Mouse (Mus musculus): ENCODE results near the gene Zc2hc1c.

GRCm38 (mm10) chr12:85303256-85303655 is 14.9 kb downstream of the Zc2hc1c start:
- TF ChIP-seq ZNF384 (IDR thresholded peaks at IDR 0.05; ENCODE audit: low read depth, low read length) = no peak
- TF ChIP-seq ZKSCAN1 (IDR thresholded peaks at IDR 0.05; ENCODE audit: borderline replicate concordance, low read depth, low read length) = no peak
- TF ChIP-seq CTCF (conservative IDR thresholded peaks at IDR 0.05 in 1 of 2, IDR thresholded peaks at IDR 0.05 in 1 of 2; ENCODE audit: low read depth in 2 of 2, low read length in 2 of 2) = no peak
- no peak for TF ChIP-seq POLR2AphosphoS2 (IDR thresholded peaks at IDR 0.05; ENCODE audit: low read depth, low read length)
- TF ChIP-seq HCFC1 (IDR thresholded peaks at IDR 0.05; ENCODE audit: low read depth, low read length) = no peak
- TF ChIP-seq USF1 (IDR thresholded peaks at IDR 0.05; ENCODE audit: low read depth, low read length) = no peak
- no peak for TF ChIP-seq MEF2A (IDR thresholded peaks at IDR 0.05; ENCODE audit: borderline replicate concordance, low read depth, low read length)
- TF ChIP-seq MAX (IDR thresholded peaks at IDR 0.05; ENCODE audit: low read length) = no peak
- no peak for TF ChIP-seq RAD21 (IDR thresholded peaks at IDR 0.05; ENCODE audit: low read depth, low read length)
- no peak for TF ChIP-seq POLR2A (IDR thresholded peaks at IDR 0.05; ENCODE audit: low read depth, low read length)
- no peak for TF ChIP-seq ZC3H11A (IDR thresholded peaks at IDR 0.05; ENCODE audit: low read depth, low read length)
- no peak for TF ChIP-seq PAX5 (IDR thresholded peaks at IDR 0.05; ENCODE audit: low read length)
